Mouse (Mus musculus) myocyte (in vitro differentiated cells): ENCODE results near the gene Pinlyp.
"Not testable (repeated sequence)": the region's sequence is repeated elsewhere in the genome, so short reads cannot be mapped to it uniquely, and the experiment has no call there.

Experiments
- CEBPB ChIP-seq: IDR thresholded peaks from 2 replicates; pipeline ENCODE4 v1.6.1; 2011; ENCODE audit warnings: mild to moderate bottlenecking, moderate library complexity; ENCODE audit not compliant: poor library complexity, insufficient read depth, severe bottlenecking
- E2F4 ChIP-seq: IDR thresholded peaks from one replicate; pipeline ENCODE4 v1.6.1; 2011; ENCODE audit warnings: mild to moderate bottlenecking, control low read depth, moderate library complexity; ENCODE audit not compliant: insufficient read depth
- MAX ChIP-seq: IDR thresholded peaks from one replicate; pipeline ENCODE4 v1.6.1; 2011; ENCODE audit warnings: low read depth, mild to moderate bottlenecking, control low read depth
- MYOD1 ChIP-seq, 3 experiments: IDR thresholded peaks; one replicate each; pipeline ENCODE4 v1.6.1; 2011; ENCODE audit warnings: control low read depth in 2 of 3, low read depth in 2 of 3, mild to moderate bottlenecking in 2 of 3, moderate library complexity in 1 of 3; ENCODE audit not compliant: insufficient read length in 2 of 3, control insufficient read depth in 1 of 3
- MYOG ChIP-seq, 3 experiments: IDR thresholded peaks; one replicate each; pipeline ENCODE4 v1.6.1; 2011; ENCODE audit warnings: control low read depth in 2 of 3, low read depth in 2 of 3, mild to moderate bottlenecking in 2 of 3; ENCODE audit not compliant: insufficient read length in 2 of 3, control insufficient read depth in 1 of 3, insufficient read depth in 1 of 3
- POLR2A ChIP-seq: IDR thresholded peaks from one replicate; pipeline ENCODE4 v1.6.1; 2011; ENCODE audit warnings: low read depth, mild to moderate bottlenecking, control low read depth, moderate library complexity; ENCODE audit not compliant: insufficient read length
- SRF ChIP-seq: IDR thresholded peaks from one replicate; pipeline ENCODE4 v1.6.1; 2011; ENCODE audit warnings: low read depth; ENCODE audit not compliant: control insufficient read depth, insufficient read length
- TCF12 ChIP-seq: IDR thresholded peaks from one replicate; pipeline ENCODE4 v1.6.1; 2011; ENCODE audit warnings: mild to moderate bottlenecking, control low read depth; ENCODE audit not compliant: poor library complexity, insufficient read depth, severe bottlenecking
- USF1 ChIP-seq: IDR thresholded peaks from one replicate; pipeline ENCODE4 v1.6.1; 2011; ENCODE audit warnings: low read depth, mild to moderate bottlenecking, control low read depth, moderate library complexity

DNA sequence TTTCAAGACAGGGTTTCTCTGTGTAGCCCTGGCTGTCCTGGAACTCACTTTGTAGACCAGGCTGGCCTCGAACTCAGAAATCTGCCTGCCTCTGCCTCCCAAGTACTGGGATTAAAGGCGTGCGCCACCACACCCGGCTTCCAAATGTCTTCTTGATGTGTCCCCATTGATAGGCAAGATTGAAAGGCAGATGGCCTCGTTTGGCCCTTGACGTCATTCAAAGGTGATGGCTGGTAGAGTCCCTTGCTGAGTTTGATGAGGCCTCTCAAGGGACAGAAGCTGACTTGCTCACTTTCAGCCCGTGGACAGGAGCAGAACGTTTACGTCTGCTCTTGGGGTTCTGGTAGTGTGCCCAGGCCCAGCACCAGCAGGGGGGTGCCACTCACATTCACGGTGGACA, 25.9 kb downstream of the Pinlyp start:
- TF ChIP-seq POLR2A; USF1; MAX; MYOD1 (IDR thresholded peaks at IDR 0.05; ENCODE audit: control insufficient read depth in 1 of 3, insufficient read length in 2 of 3, low read depth in 2 of 3); E2F4; CEBPB; SRF; MYOG (IDR thresholded peaks at IDR 0.05; ENCODE audit: control insufficient read depth in 1 of 3, insufficient read depth in 1 of 3, insufficient read length in 2 of 3, low read depth in 2 of 3); TCF12: not testable (repeated sequence)
